Mouse (Mus musculus) kidney, adult 8-10 months (tissue): ENCODE results near the gene Hoxa4.

ENCODE experiments used
- DNase-seq, 2 experiments: peaks; one replicate each; pipeline ENCODE4 v3.0.0; 2022

Hoxa4 gene

DNA sequence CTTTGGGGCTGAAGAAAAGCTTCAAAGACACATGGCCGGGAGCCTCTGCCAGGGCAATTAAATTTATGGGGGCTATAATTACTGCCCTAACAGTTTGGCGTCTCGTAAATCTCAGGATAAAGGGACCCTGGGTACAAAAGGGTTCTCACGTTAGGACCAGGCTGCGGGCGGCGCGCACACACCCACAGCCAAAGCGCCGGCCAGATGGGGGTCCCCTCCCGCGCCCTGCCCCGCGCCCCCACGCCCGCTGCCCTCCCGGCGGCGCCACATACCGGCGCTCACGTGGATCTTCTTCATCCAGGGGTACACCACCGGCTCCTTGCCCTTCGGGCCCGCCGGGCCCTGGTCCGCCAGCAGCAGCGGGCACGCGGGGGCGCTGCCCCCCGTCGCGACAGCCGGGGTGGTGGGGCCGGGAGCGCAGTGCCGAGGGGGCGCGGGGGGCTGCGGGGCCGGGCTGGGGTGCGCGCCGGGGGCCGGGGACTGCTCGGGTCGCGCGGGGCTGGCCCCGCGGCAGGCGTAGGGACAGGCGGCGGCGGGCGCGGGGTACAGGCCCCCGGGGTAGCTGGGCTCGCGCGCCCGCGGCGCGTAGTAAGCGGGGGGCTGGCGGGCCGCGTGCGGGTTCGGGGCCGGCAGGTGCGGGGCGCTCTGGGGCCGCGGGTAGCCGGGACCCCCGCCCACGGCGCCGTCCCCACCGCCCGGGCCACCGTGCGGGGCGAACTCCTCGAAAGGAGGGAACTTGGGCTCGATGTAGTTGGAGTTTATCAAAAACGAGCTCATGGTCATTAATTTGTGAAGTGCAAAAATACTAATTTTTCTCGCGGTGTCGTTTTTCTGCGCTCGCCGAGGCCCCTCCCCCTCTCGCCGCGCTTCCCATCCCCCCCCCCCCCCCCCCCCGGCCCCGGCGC, at the start of gene Hoxa4:
Gene Hoxa4, minus strand, starts transcription at position 848 of the 905 bp plus-strand sequence.
- DNase-seq = no peak

GRCm38 (mm10) chr6:52241001-52241621, 49.6 kb upstream of the Hoxa4 start:
- DNase-seq = no peak

DNA sequence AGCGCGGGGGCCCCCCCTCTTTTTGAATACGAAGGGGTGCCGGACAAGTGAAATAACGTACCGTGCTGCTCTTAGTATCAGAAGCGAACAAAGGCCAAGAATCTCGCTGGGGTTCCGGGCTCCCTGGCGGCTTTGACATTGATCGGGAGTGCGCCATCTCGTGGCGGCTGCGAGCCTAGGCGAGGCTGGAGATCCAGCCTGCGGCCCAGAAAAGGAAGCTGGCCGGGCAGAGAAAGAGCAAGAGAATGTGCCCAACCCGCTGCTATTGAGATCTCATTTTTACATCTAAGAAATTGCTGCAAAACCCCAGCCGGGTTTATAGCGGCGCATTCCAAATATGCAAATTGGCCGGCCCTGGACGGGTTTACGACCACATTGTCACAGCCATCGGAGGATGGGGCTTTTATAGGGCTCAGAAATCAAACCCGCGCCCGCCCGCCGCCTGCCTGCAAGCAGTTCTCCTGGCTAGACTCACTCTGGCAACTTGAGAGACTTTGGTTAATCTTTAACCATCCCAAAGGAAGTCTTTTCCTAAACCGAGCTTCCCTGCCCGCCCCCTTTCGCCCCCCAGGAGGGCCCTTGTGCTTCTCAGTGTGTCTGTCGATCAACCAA, 48.9 kb upstream of the Hoxa4 start, which contains the start of gene Hoxa10:
Gene Hoxa10, minus strand, starts transcription at position 466 of the 612 bp plus-strand sequence.
- peak; percentile 91 to 93 for DNase-seq

GRCm38 (mm10) chr6:52239625-52240388, 48.3 kb upstream of the Hoxa4 start:
- DNase-seq = no peak

GRCm38 (mm10) chr6:52238976-52239375, 47.4 kb upstream of the Hoxa4 start:
- peak in 1 of 2 experiments; percentile 15 for DNase-seq

- peak in 1 of 2 experiments; percentile 30 for DNase-seq
These were observed 46.6 kb upstream of the Hoxa4 start for GRCm38 (mm10) chr6:52238155-52238545.

DNA sequence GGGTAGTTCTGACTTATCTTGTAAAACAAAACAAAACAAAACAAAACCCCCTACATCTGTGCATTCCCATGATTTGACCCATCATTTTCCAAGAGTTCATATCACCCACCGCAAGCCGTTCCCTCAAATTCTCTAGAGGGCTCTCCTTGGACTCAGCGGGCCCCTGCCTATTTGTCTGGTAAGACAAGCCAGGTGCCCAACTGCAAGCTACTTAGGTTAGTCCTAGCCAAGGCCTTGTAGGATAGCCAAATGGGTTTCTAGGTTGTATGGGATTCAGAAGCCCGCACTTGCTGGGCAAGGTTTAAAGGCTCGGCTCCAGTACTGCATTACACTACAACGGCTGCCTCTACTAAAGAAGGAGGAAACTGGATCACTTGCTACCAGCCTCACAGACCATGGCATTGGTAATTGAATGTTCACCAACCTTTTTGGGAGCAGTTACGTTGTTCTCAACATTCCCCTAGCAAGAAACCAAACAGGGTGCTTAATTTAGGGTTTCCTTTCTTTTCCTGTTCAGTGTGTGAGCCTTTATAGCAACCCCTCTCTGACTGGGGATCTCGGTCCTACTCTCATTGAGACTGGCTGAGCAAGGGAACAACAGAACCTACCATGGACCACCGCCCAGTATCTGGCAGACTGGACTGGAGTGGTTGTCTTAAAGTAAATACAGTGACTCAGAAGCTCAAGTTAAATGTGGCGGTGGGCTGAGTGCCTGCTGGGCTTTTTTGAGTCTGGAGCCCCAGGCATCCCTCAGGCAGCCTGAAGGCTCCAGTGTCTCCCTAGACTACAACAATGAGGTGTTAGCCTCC, 46.0 kb upstream of the Hoxa4 start:
- DNase-seq = peak in 1 of 2 experiments; percentile 28

- DNase-seq = peak in 1 of 2 experiments; percentile 14
These were observed 45.3 kb upstream of the Hoxa4 start for GRCm38 (mm10) chr6:52236806-52237205.

DNA sequence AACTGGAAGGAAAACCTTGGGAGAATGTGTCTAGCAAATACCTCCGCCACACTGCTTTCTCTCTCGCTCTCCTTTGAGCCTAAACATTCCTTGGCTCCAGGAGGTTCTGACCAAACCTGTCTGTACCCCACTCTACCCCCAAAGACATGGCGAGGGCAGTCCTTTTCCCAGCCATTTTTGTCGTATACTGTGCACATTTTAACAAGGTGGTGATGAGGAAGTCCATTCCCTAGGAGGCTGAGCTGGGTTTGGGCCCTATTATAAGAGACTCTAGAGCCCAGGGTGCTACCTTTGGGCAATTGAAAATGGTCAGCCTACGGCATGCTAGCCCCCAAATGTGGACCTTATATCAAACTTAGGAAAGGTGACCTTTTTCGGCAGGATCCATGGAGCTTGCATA, 44.3 kb upstream of the Hoxa4 start:
- no peak for DNase-seq

DNA sequence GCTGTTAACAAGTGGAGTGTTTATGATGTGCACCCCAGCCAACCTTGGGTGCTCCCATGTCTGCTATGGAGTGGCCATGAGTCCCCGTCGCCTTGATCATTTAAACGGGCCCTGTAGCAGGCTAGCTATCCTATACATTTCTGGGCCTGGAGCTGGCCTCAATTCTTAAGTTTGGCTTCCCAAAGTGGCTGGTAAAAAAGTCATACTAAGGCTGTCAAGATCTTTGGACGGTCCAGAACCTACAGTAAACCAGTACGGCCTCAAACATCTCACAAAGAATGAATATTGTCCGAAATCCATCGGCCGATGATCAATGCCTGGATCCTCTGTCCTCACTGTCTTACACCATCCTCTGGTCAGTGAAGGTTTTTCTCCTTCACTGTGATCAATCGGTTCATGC, 43.7 kb upstream of the Hoxa4 start:
- no peak for DNase-seq

DNA sequence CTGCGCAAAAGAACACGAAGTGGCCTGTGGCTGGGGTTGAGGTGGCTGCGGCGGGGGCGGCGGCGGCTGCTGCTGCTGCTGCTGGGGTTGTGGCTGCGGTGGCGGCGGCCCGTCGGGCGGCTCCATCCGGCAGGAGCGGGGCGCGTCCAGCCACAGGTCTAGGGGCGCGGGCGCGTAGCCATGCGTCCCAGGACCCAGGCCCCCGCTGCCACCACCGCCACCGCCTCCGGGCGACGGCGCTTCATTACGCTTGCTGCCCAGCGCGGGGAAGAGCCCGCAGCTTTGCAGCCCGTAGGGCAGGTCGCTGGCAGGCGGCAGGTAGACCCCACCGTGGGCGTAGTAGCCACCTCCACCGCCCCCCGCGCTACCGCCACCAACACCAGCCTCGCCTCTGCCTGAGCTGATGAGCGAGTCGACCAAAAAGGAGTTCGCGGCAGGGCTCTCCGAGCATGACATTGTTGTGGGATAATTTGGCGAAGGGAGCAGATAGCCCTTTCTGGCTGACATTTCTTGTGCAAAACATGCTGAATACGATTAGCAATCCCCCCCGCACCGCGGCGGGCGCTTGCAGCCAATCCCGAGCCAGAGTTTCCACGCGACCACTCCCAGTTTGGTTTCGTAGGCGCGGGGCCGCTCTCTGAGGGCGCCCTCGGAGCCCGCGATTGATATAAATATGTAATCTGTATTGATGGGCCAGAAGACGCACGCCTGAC, 43.0 kb upstream of the Hoxa4 start:
- DNase-seq = no peak

DNA sequence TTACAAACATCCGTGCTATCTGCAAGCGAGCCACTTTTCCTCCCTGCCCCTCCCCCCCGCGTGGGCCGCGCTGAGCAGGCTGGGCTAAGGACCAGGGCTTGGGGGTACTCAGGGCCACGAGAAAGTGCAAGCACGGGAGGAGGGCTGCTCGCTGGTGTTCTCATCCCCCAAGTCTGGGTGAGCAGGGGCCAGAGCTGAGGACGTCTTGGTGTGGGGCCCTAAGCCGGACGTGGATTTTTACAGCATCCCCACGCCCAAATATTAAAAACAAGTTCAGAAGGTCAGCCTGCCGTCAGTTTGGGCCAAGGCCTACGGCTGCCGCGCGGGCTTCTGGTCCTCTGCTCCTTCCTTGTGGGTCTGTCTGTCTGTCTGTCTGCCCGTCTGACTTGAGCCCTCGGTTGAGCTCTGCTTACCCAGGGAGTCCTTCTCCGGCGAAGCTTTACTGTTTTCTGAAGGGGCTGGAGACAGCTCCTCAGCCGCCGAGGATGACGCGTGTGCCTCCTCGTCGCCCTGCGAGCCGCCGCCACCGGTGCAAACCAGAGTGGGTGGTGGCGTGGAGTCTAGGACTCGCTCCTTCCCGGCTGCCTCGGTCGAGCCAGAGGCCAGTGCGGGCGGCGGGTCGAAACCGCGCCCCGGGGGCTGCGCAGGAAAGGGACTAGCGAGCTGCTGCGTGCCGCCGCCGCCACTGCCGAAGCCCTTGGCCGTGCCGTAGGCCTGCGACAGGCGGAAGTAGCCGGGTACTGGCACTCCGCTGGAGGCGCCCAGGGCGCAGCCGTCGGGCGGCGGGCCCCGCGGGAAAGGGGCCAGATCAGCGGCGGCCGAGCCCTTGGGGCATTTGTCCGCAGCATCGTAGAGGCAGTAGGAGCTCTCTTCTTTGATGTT, 42.2 kb upstream of the Hoxa4 start:
- DNase-seq = peak; percentile 88 to 90

DNA sequence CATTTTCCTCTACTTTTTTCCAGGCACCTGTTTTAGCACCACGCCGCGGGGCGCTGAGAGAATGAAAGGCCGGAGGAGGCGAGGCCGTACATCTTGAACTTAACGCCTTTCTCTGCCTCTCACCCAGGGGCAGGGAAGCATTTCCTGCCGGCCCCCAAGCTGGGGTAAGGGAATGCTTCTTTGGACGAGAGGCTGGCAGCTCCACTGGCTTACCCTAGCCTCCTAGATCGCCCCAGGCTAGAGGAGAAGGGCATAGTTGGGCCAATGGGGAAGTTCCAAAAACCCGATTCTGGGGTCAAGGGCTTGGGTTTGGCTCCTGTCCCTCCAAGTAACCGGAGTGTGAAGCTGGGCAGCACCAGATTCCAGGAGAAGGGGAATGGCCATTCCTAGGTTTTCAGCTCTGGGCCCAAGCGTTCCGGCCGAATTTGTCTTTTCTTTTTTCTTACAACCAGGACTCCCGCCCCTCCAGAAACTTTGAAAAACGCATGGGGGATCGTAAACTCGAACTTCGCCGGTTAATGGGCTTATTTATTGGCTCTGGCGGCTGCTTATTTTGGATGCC, 41.5 kb upstream of the Hoxa4 start:
- no peak for DNase-seq

GRCm38 (mm10) chr6:52232568-52232965, 41.0 kb upstream of the Hoxa4 start:
- DNase-seq = no peak

GRCm38 (mm10) chr6:52231885-52232567, 40.5 kb upstream of the Hoxa4 start:
- DNase-seq = peak in 1 of 2 experiments; percentile 67

DNA sequence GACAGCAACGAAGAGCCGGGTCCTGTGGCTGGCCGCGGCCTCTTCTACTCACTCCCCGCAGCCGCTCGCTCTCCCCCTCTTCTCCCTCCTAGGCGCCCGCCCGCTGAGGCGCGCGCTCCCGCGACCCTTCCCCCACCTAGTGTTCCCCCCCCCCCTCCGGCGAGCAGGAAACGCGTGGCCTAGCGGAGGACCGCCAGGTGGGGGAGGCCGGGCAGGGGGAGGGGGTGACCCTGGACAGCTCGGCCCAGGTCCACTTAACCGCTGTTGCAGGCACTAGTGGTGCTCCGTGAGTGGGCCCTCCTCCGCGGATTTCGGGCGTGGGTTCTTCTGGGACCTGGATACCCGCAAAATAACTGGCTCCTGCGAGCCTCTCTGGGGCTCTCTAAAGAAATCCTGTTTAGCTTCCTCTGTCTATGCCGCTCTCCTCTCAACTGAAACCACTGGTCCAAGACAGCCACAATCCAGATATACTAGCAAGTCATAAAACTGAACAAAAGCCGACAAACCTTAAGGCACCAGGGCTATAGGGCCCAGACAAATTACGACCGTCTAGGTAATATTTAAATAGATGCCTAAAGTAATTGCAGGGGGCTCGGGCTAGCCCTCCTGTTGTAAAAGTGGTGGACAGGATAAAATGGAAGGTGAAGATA, 39.1 kb upstream of the Hoxa4 start, which contains the start of gene Hoxa9:
Gene Hoxa9, minus strand, starts transcription at position 574 of the 650 bp plus-strand sequence.
- DNase-seq = peak in 1 of 2 experiments; percentile 54

DNA sequence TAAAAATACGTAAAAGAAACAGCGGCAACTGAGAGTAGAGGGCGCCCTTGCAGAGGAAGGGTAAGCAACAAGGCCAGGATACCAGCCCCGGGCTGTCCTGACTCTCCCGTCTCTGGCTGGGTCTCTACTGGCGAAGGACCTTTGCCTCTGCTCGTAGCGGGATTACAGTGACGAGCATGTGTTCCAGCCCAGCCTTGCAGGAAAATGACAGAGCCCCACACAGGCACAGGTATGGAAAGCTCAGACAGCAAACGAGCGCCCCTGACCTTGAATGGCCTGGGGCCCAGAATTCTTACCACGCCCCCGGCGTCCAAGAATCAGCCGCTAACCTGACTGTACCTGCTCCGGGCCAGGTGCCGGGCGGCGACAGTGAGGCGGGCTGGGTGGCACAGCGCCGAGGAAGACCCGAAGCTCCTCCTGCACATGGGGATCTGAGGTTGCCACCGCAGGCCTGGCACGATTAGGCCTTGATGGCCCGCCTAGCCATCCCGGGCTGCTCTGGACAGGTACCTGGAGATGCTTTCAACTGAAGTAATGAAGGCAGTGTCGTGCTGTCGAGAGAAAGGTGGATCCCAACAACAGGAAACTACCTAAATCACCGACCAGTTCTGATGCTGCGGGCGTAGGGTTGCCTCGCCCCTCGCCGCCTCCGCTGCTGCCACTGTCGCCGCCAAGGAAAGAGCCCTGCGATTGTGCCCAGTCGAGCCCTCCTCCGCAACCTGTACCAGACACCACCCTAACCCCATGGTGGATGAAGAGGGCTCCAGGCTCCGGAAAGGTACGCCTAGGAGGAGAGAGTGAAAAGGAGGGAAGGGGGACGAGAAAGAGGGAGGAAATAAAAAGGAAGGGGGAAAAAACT, 38.2 kb upstream of the Hoxa4 start:
- peak; percentile 83 to 86 for DNase-seq
